Mouse (Mus musculus): Measurements from ENCODE around the gene Mat1a.
A peak's percentile ranks its signal among the peaks of the same experiment; 100 is the strongest.

Gene Mat1a

GRCm38 (mm10) chr14:41140686-41141085 is 35.9 kb downstream of the Mat1a start:
- no peak for DNase-seq (ENCODE audit: low read depth, low spot score)

DNA sequence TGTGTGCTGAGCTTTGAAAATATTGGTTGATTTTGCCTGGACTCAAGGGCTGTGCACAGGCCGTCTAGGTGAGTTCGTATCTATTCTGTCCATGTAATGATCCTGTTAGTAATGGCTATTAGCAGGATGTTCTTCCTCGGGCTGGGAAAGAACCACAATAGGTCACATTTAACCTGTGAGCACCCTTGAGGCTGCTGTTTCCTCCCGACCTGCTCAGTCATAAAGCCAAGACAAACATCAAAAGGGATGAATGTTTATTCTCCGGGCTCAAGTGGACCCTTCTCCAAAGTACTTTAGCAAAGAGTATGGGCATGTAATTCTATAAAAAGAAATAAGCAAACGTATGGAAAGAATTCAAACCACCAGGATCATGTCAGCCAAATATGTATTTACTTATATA is 41.2 kb downstream of the Mat1a start:
- DNase-seq (ENCODE audit: low read depth, low spot score), result no peak

GRCm38 (mm10) chr14:41146922-41147321 is 42.1 kb downstream of the Mat1a start:
- no peak for DNase-seq (ENCODE audit: low read depth, low spot score)

- DNase-seq (ENCODE audit: low read depth, low spot score), result no peak
Observed at GRCm38 (mm10) chr14:41147356-41147755, 42.5 kb downstream of the Mat1a start.

DNA sequence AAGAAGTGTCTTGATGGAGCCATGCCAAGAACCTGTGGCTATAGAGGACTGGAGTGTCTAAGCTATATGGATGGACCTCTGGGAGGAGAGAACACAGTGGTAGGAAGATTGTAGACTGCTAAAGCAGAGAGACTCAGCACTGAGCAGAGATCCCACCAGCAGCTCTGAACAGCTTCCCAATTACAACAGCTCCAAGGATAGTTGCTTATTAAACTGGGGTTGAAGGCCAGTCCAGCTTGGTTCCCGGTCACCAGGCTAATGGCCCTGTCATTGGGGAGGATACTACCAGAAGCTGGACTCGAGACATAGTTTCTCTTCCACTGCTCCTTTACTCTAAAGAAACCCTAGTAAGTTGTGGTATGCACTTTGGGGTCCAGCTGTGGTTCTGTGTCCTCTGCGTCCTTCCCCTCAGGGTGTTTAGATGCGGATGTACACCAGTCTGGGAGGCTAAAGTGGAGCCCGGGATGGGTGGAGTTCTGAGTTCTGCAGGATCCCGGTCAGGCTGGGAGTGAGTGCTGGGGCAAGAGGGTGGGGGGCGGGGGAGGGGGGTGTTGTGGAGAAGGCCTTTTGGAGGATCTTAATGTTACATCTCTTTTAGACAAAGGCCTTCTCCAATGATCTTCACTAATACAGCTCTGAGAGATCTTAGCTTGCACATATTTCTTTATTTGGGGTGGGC is 46.5 kb downstream of the Mat1a start, which contains the start of gene Mbl1:
TSS of gene Mbl1 (plus strand) at position 239 of the 679 bp plus-strand sequence.
- DNase-seq (ENCODE audit: low read depth, low spot score), result no peak

GRCm38 (mm10) chr14:41160076-41160475 is 55.2 kb downstream of the Mat1a start:
- no peak for DNase-seq (ENCODE audit: low read depth, low spot score)

- DNase-seq (ENCODE audit: low read depth, low spot score), result no peak
Observed at GRCm38 (mm10) chr14:41160743-41161142, 55.9 kb downstream of the Mat1a start.

DNA sequence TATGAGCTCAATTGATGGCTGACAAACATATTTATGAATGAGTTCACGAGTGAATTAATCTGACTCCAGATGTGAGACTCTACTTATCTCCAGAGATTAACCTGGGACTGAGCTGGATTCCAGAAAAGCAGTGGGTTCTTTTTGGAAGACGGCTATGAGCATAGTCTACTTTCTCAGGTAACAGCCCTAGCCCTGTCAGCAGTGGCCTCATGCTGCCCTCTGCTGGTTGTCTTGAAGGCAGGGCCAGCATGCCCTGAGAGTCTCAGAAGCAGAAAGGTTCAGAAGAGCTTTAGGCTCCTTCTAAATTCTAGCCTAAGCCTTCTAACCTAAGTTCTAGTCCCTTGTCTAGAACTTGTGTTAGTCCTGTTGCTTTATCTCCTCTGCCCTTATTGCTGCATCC is 57.8 kb downstream of the Mat1a start:
- DNase-seq (ENCODE audit: low read depth, low spot score), result peak; percentile 6

DNA sequence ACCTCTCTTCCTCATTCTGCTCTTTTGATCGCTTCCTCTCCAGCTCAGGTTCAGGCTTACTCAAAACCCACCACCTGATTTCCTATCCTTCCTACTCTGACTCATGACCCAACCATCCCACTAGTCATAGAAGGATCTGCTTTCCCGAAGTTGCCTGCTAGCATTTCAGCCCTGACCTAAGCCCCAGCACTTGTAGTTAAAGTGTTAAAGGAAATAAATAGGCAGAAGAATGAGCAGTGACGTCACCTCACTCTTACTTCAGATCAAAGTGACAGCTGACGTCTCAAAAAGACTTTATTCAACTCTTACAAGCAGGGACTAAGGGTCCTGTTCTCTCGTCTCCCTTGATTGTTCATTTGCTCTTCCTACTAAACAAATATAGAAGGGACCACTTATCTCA is 62.4 kb downstream of the Mat1a start:
- DNase-seq (ENCODE audit: low read depth, low spot score), result no peak

- DNase-seq (ENCODE audit: low read depth, low spot score), result no peak
Observed at GRCm38 (mm10) chr14:41168567-41168966, 63.7 kb downstream of the Mat1a start.

DNA sequence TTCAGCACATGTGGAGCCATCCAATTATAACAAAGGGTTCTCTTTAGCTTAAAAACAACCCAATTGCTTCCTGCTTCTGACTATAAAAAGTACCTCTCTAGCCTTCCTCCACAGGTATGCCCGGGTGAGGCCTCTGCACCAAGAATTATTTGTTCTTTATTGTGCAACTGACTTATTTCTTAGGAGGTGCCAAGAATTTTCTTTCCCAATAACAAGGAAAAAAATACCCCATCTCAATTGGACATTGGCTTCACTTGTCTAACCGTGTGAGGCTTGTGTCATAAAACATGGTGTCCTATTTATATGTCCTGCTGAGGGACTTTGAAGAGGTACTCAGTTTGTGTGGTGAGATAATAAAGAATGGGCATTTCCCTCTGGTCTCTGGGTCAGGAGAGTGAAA is 65.7 kb downstream of the Mat1a start:
- DNase-seq (ENCODE audit: low read depth, low spot score), result no peak

Measured in retina, adult 2 months (tissue).